Mouse (Mus musculus) heart, adult 2 months (tissue): ENCODE data around the gene D230025D16Rik.

Experiments
- CTCF ChIP-seq: fragments of 200-600 bp; IDR thresholded peaks from 2 replicates; pipeline ENCODE4 v1.8.1; 2022; ENCODE audit warnings: antibody characterized with exemption, mild to moderate bottlenecking, moderate library complexity
- EP300 ChIP-seq: fragments of 200-500 bp; IDR thresholded peaks from 2 replicates; pipeline ENCODE4 v1.6.1; 2011; ENCODE audit warnings: low read depth, low read length, control low read depth; ENCODE audit not compliant: insufficient read depth
- POLR2A ChIP-seq: fragments of 200-500 bp; IDR thresholded peaks from 2 replicates; pipeline ENCODE4 v1.6.1; 2011; ENCODE audit warnings: mild to moderate bottlenecking, low read depth, low read length, control low read depth; ENCODE audit not compliant: insufficient read depth

DNA sequence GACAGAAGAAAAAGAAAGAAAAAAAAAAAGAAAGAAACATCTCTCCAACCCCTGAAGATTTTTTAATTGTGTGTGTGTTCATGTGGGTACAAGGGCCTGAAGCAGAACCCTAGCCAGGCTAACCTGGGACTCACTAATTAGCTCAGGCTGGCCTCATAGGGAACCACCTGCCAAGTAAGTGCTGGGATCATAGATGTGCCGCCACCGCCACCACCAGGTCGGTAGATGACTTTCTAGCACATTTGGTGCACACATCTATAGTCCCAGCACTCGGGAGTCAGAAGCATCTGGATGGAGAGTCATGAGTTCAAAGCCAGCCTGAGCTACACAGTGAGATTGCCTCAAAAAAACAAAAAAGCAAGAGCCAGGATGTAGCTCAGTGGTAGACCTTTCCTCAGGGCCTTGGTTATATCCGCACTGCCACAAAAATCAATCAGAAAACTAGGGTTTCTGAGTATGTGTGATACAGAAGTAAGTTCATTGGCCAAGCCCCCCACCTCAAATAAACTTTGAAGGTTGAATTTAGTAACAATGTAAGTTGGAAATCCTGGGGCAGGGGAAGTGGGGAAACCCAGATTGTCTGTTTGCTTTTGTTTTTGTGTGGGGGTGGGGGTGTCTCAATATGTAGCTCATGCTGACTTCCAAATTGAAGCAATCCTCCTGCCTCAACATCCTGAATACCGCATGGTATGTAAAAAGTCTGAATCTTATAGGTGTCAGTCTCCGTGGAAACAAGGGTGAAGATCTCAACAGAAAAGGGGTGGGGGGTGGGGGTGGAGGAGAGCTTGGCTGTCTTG lies 32.6 kb downstream of the D230025D16Rik start:
- no peak for TF ChIP-seq CTCF
- TF ChIP-seq EP300, result no peak
- no peak for TF ChIP-seq POLR2A
